8 mouse cellular contexts compared by ENCODE assay signal in genomic region chrX:105104175-105104574, GRCm38 (mm10). TPM values are rescaled to one million over a fixed set of nuclear protein-coding genes. Genes with fewer than 3 reads are reported as not detected.
DNase-seq lines count a peak whose midpoint lies in the region; TF ChIP-seq lines count a peak whose summit lies in the region.

No protein-coding gene starts in this region.

- no peaks in the 10 kb centered on the region for H3K4me1 ChIP-seq in thymus, adult 2 months (replicated peaks; ENCODE audit: control insufficient read depth, insufficient read depth, low read length)

- 59% methylated on average over 5 of the region's 5 CpGs for WGBS in thymus, adult 2 months

- TF ChIP-seq POLR2A in thymus, adult 2 months (IDR thresholded peaks at IDR 0.05; ENCODE audit: control insufficient read depth, extremely low read depth, insufficient read depth, low read length, poor library complexity), result no peak
- TF ChIP-seq POLR2A in brain, embryonic 14.5 days (IDR thresholded peaks at IDR 0.05; ENCODE audit: borderline replicate concordance, extremely low read depth, insufficient read depth, insufficient read length, poor library complexity, severe bottlenecking), result no peak

- H3K27me3 ChIP-seq in thymus, adult 2 months (ENCODE audit: control insufficient read depth, insufficient read depth, low read length), result no peaks in the 10 kb centered on the region

- intact Hi-C loops in heart, postnatal 25 days (cut with DNase I), result loop anchor here (10.0 kb wide), 1 partner anchor 49 kb away; no protein-coding TSS in a partner anchor
- intact Hi-C loops in left cerebral cortex, postnatal 36 days (cut with DNase I), result no loop called here

- no peaks in the 10 kb centered on the region for H3K36me3 ChIP-seq in thymus, adult 2 months (ENCODE audit: control insufficient read depth, insufficient read depth, low read length)

- peak; percentile 20 for DNase-seq in heart, postnatal 4 days
- DNase-seq in heart, postnatal 25 days (ENCODE audit: low spot score), result no peak
- peak; percentile 41 for DNase-seq in thymus, postnatal 0 days (ENCODE audit: low spot score)
- no peak for DNase-seq in thymus, adult 2 months
- DNase-seq in brain, embryonic 14.5 days (ENCODE audit: low read depth), result peak; percentile 77
- DNase-seq in lung, postnatal 25 days (ENCODE audit: low spot score), result peak; percentile 53
- no peak for DNase-seq in left cerebral cortex, postnatal 36 days (ENCODE audit: low spot score in 2 of 2)
- DNase-seq in testis, postnatal 14 days (ENCODE audit: low spot score), result no peak

- H3K4me3 ChIP-seq in thymus, adult 2 months (ENCODE audit: control insufficient read depth, insufficient read depth, low read length), result no peak overlapping the region

- TF ChIP-seq CTCF in thymus, adult 2 months (IDR thresholded peaks at IDR 0.05; ENCODE audit: borderline replicate concordance, control insufficient read depth, extremely low read depth, insufficient read depth, low read length, poor library complexity), result no peak
- TF ChIP-seq CTCF in brain, embryonic 14.5 days (IDR thresholded peaks at IDR 0.05; ENCODE audit: borderline replicate concordance, extremely low read depth, insufficient read depth, insufficient read length), result peak; percentile 34; the same call in 1 of the 2 replicates

- no peak overlapping the region for H3K27ac ChIP-seq in thymus, adult 2 months (ENCODE audit: control insufficient read depth, insufficient read depth, low read length)

RNA-seq across cellular contexts. Expression of gene Magee1, which starts 16.0 kb away (rescaled TPM):
- total RNA-seq in heart, postnatal 4 days (2021), result 1 to 10 TPM; 8.7 to 9.8 TPM
- total RNA-seq in heart, postnatal 25 days (2021), result 1 to 10 TPM; 3.7 to 4.5 TPM
- polyA plus RNA-seq in thymus, postnatal 0 days (2015; fragmentation: Nextera tagmentation; extraction: Ambion mirVana), result 3.6 and 4.3 TPM in 2 replicates
- 5.7 and 6.7 TPM in 2 replicates for polyA plus RNA-seq in thymus, adult 2 months (2012; rRNA removed)
- 118 and 144 TPM in 2 replicates for polyA plus RNA-seq in brain, embryonic 14.5 days (2012; rRNA removed)
- 100 to 1,000 TPM; 141 to 152 TPM for total RNA-seq in left cerebral cortex, postnatal 36 days (2021)

RNA-seq across cellular contexts. Expression of gene Pbdc1, which starts 24.6 kb away (rescaled TPM):
- 10 to 100 TPM; 14.4 to 19.3 TPM for total RNA-seq in heart, postnatal 4 days (2021)
- 1 to 10 TPM; 6.0 to 8.2 TPM for total RNA-seq in heart, postnatal 25 days (2021)
- polyA plus RNA-seq in thymus, postnatal 0 days (2015; fragmentation: Nextera tagmentation; extraction: Ambion mirVana), result 66.7 and 74.1 TPM in 2 replicates
- polyA plus RNA-seq in thymus, adult 2 months (2012; rRNA removed), result 13.1 and 13.7 TPM in 2 replicates
- polyA plus RNA-seq in brain, embryonic 14.5 days (2012; rRNA removed), result 12.5 and 12.9 TPM in 2 replicates
- total RNA-seq in left cerebral cortex, postnatal 36 days (2021), result 10 to 100 TPM; 18.5 to 19.0 TPM

Comparison
In these comparisons a context has a peak if more than half of its experiments do, and no peak if none do; other contexts are left out.
1. DNase-seq: peak in heart, postnatal 4 days (single experiment), thymus, postnatal 0 days (single experiment), brain, embryonic 14.5 days (single experiment) and lung, postnatal 25 days (single experiment); none in heart, postnatal 25 days (single experiment), thymus, adult 2 months (single experiment), left cerebral cortex, postnatal 36 days (0 of 2) and testis, postnatal 14 days (single experiment).
2. RNA of gene Magee1, which starts 16.0 kb away (total RNA-seq): 141 to 152 TPM in left cerebral cortex, postnatal 36 days; 8.7 to 9.8 TPM in heart, postnatal 4 days and 3.7 to 4.5 TPM in heart, postnatal 25 days; every median in the first group is over 10 times any median in the second.